Mouse (Mus musculus) c-Kit-positive CD71-positive TER-119-negative erythroid progenitor cells, embryonic 14.5 days (primary cell): ENCODE results near the gene Smg1.

Source experiments
- DNase-seq: peaks from one replicate; pipeline ENCODE4 v3.0.0-alpha.2; 2013; ENCODE audit warnings: low read depth

The Smg1 gene

GRCm38 (mm10) chr7:118135128-118135527 lies 108.3 kb downstream of the Smg1 start:
- DNase-seq: no peak

GRCm38 (mm10) chr7:118129430-118130041 lies 113.9 kb downstream of the Smg1 start, which contains the start of gene Arl6ip1:
Gene Arl6ip1 (minus strand): TSS chr7:118129662.
- DNase-seq: peak; percentile 98

DNA sequence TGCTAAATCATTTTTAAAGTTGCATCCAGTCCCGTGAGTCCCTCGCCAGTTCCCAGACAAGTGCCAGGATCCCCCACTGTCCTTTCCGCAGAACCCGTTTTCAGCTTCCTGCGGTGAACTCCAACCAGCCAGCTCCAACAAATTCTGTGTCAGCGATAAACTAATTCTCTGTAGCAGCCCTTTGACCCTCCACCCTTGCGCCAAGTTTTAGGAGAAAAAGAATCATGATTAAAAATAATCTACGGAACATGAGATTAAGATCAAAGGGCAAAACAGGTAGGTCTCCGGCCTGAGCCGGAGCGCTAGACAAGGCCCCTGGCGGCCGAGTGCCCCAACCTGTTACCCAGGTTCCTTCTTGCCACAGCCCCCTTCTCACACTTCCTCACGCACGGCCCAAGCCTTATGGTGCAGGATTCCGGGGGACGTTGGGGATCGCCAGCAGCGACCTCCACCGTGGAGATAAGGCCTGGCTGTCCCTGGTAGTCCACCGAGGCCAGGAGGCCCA lies 114.5 kb downstream of the Smg1 start:
- DNase-seq: no peak

GRCm38 (mm10) chr7:118126219-118126875 lies 117.1 kb downstream of the Smg1 start:
- no peak for DNase-seq

GRCm38 (mm10) chr7:118125736-118126135 lies 117.7 kb downstream of the Smg1 start:
- DNase-seq: no peak

- DNase-seq: no peak
Measured at GRCm38 (mm10) chr7:118123512-118124411, 119.7 kb downstream of the Smg1 start.

DNA sequence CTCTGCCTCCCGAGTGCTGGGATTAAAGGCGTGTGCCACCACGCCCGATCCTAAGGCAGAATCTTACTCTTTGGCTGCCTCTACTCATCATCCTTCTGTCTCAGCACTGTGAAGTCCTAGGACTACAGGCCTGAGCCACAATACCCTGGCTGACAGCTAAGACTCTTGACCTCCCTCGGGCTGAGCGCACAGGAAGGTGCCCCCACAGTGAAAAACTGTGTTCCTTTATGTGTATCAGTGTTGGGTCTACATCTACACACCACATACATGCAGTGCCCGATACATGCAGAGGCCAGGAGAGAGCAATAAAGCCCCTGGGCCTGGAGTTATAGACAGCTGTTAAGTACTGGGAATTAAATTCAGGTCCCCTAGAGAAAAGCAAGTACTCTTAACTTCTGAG lies 121.2 kb downstream of the Smg1 start:
- DNase-seq: no peak

DNA sequence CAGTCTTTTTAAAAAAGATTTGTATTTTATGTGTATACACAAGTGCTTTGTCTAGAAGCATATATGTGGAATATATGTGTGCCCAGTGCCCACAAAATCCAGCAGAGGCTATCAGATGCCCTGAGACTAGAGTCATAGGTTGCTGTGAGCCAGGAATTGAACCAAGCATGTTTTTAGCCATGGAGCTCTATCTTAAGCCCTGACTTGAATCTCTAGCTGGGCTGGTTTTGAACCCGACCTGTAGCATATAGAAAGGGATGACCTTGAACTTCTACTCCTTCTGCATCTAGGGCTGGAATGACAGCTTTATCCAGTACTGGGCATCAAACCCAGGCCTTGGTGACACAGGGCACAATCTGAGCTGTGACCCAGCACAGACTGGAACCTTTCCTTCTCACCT lies 122.8 kb downstream of the Smg1 start:
- no peak for DNase-seq

- DNase-seq: no peak
Measured at GRCm38 (mm10) chr7:118119946-118120345, 123.5 kb downstream of the Smg1 start.

- DNase-seq: no peak
Measured at GRCm38 (mm10) chr7:118119142-118119541, 124.3 kb downstream of the Smg1 start.

GRCm38 (mm10) chr7:118118426-118118825 lies 125.0 kb downstream of the Smg1 start:
- no peak for DNase-seq

- DNase-seq: no peak
Measured at GRCm38 (mm10) chr7:118117539-118118210, 125.8 kb downstream of the Smg1 start.

DNA sequence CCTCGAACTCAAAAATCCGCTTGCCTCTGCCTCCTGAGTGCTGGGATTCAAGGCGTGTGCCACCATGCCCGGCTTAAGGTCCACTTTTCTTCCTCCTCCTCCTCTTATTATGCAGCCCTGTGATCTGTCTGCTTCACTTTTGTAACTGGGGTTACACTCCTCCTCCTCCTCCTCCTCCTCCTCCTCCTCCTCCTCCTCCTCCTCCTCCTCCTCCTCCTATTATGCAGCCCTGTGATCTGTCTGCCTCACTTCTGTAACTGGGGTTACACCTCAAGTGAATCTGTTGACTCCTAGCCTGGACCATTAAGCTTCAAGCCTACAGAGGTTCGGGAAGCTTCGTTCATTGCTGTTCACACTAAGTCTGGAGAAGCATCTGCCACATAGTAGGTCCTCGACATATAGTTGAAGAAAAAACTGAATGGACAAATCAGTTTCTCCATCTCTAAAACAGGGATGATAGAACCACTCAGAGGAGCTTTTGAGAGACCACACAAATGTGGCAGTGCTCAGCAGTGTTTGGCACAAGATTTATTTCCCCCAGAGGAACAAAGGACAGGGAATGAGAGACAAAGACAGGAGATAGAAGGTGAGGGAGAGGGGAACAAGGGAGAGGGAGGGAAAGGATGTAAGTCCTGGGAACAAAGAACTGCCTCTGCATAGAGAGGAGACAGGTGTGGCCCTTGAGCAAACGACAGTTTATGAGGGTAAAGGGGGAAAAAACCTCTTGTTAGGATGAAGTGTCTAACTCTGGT lies 126.5 kb downstream of the Smg1 start:
- DNase-seq: no peak

DNA sequence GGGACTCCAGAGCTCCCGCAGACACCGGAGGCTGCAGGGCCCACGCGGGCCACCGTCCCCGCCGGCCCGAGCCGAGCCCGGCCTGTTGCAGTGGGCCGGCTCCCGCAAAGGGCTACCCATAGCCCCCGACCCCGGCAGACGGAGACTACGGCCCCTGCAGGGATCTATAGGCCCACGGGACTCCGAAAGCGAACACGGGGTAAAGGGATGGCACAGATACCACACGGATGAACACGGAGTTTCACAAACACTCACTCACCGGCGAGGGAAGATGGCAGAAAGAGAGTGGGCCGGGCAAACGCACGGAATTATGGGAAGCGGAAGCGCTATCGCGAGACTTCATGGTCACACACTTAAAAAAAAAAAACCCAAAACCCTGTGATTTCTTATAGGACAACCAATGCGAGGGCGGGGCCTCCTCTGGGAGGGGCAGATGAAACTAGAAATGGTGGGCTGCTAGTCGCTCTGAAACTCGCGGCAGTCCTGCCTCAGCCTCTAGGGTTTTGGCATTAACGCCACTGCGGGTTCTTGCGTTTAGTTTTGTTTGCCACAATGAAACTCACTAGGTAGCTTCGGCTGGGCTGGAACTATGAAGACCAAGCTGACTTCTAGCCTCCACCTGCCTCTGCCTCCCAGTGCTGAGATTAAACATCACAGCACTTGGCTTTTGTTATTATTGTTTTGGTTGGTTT lies 127.4 kb downstream of the Smg1 start, which contains the start of gene Rps15a:
TSS of gene Rps15a (minus strand) at position 312 of the 692 bp plus-strand sequence.
- DNase-seq: peak; percentile 95

GRCm38 (mm10) chr7:118115533-118115876 lies 128.0 kb downstream of the Smg1 start:
- no peak for DNase-seq

DNA sequence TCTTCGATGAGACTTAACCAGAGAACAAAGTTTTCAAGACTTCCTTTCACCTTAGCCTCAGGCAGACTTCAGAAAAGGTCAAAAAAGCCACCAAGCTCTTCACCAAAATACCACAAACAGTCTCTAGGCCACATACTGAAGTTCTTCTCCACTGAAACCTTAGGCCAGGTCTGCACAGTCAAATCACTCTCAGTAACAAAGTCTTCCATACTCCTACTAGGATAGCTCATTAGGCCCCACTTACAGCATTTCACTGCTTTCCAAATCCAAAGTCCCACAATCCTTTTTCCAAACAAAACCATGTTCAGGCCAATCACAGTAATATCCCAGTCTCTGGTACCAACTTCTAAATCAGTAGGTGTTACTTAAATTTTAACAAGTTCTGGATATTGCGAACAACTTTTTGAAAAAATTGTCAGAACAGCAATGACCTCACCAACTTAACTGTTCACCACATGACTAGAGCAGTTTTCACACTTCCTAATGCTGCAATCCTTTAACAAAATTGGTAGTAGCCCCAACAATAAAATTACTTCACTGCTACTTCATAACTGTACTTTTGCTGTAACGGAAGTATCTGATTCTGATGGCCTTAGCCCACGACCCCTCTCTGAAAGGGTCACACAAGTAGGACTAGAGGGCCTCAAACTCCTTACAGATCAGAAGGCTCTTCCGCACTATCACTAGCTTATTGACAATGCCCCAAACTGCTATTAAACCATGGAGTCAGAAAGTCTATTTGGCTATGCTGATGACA lies 129.8 kb downstream of the Smg1 start:
- no peak for DNase-seq

GRCm38 (mm10) chr7:118111128-118111527 lies 132.3 kb downstream of the Smg1 start:
- DNase-seq: no peak

DNA sequence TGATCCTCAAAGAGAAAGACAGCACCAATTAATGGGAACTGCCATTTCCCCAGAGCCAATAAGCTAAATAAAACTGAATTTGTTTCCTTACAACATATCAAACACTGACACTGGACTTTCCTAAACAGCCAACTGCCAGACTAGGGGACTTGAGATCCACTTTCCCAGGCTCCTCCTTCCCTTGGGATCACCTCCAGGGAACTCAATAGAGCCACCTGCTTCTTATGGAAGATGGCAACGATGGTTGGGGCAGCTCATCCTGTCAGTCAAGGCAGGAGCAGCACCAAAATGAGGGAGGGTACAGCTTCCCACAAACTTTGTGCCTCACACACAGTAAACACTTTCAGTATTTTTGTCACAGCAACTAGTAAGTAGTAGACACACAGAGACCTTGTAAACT lies 135.8 kb downstream of the Smg1 start:
- DNase-seq: no peak

DNA sequence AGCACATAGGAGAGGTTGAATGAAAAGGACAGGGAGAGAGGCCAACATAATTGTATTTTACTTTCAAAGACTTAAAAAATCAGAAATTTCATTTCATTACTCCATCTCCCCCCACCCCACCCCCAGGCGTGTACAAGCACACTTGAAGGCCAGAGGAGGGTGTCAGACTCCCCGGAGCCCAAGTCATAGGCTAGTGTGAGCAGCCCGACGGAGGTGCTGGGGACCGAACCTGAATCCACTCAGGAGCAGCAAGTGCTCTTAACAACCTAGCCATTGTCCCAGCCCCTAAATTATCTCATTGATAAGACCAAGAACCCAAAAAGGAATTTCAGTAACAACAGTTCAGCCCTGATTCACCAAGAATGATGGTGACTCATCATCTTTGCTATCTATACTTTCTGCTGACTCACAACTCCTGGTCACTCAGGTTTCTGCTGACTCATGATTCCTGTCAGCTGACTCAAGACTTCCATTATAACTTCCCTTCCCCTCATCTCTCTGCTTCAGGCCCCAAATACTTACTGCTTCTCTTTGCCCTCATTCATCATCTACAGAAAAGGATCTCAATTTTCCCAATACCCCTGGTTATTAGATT lies 138.9 kb downstream of the Smg1 start:
- DNase-seq: peak; percentile 74
